Mouse (Mus musculus) kidney, adult 2 months (tissue): ENCODE results near the gene Fdxacb1.

ENCODE experiments used
- CTCF ChIP-seq: fragments of 200-500 bp; conservative IDR thresholded peaks from 2 replicates; pipeline ENCODE4 v1.5.1; 2011; ENCODE audit warnings: low read depth, mild to moderate bottlenecking, control low read depth, low read length, moderate library complexity, mixed read lengths; ENCODE audit not compliant: insufficient read depth, insufficient read length
- POLR2A ChIP-seq: fragments of 200-500 bp; IDR thresholded peaks from one replicate; pipeline ENCODE4 v1.6.1; 2011; ENCODE audit warnings: low read depth, low read length, control low read depth

GRCm38 (mm10) chr9:50742744-50743143, 25.3 kb upstream of the Fdxacb1 start:
- TF ChIP-seq CTCF: no peak
- no peak for TF ChIP-seq POLR2A
